Mouse (Mus musculus): ENCODE data around the gene Pcp2. TPM values are rescaled to one million over a fixed set of nuclear protein-coding genes. Genes with fewer than 3 reads are reported as not detected.

The Pcp2 gene
- under 1 TPM in 1 of 2 experiments, not detected in 1; 0.92 TPM for total RNA-seq (2021)
- long read RNA-seq, partial matches to known transcripts = 0 of 2 reads
- long read RNA-seq, other reads (novel, unspliced or antisense) = 1 of 2 reads

- DNase-seq (ENCODE audit: low spot score in 2 of 2) = no peak
Observed at GRCm38 (mm10) chr8:3625445-3625844, at the start of gene Pcp2. TSS of gene Pcp2 (minus strand) at chr8:3625545.

DNA sequence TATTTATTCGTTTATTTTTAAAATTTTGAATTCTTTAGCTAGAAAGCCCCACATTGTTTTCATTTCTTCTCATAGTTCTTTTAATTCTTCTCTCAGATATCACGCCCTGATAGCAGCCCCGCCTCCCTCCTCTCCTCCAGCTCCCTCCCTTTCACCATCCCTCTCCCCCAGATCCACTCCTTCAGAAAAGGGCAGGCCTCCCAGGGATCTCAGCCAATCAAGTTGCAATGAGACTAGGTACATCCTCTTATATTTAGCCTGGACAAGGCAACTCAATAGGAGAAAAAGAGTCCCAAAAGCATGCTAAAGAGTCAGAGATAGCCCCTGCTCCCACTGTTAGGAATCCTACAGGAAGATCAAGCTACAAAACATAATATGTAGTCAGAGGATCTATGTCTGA is 49.3 kb upstream of the Pcp2 start:
- DNase-seq (ENCODE audit: low spot score in 2 of 2) = no peak

DNA sequence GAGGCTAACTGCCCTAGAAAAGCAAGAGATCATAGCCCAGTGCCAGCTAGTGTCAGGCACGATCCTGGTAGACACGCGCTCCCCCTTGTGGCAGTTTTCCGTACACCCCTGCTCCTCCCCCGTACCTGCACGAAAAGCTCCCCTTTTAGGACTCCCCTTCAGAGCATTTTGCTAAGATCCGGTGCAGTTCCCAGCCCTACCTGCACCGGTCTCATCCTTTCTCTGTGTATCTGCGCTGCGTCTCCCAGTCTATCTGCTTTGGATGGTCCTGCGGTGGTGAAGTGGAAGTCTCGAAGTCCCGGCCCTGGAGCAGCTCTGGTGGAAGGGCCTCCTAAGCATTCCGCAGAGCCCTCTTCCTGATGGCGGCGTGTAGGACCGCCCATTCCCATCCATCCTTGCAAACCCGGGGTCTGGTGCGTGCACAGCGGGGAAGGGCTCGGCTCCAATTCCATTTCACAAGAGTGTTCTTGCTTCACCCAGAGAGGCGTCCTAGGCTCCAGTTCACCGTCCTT is 46.7 kb upstream of the Pcp2 start, which contains the start of gene Fcor:
Gene Fcor (minus strand): TSS at position 383 of the 512 bp plus-strand sequence.
- DNase-seq (ENCODE audit: low spot score in 2 of 2) = peak; percentile 86 to 96

- no peak for DNase-seq (ENCODE audit: low spot score in 2 of 2)
Observed at GRCm38 (mm10) chr8:3670388-3670787, 45.0 kb upstream of the Pcp2 start.

- DNase-seq (ENCODE audit: low spot score in 2 of 2) = no peak
Observed at GRCm38 (mm10) chr8:3665507-3665906, 40.2 kb upstream of the Pcp2 start, which contains the start of gene Mcemp1. TSS of gene Mcemp1 (plus strand) at chr8:3665754.

DNA sequence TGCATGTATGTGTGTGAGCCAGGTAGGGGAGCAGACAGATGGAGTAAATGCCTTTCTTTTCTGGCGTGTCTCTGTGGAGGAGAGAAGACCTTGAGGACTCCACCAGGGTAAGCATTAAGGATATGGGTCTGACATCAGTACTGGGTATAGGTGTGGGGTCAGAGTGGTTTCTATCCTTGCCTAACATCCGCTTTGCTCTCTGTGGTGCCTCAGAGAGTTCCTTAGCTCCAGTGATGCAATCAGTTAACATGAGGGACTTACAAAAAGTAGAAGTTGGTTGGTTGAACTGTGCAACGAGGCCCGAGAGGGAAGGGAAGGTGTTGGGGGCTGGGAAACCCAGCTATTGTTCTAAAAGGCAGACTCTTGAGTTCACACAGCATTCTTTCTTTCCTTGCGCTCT is 39.1 kb upstream of the Pcp2 start:
- DNase-seq (ENCODE audit: low spot score in 2 of 2) = no peak

- DNase-seq (ENCODE audit: low spot score in 2 of 2) = no peak
Observed at GRCm38 (mm10) chr8:3660889-3661288, 35.5 kb upstream of the Pcp2 start.

GRCm38 (mm10) chr8:3656725-3657381 is 31.5 kb upstream of the Pcp2 start:
- DNase-seq (ENCODE audit: low spot score in 2 of 2) = peak in 1 of 2 experiments; percentile 21

GRCm38 (mm10) chr8:3655526-3655925 is 30.2 kb upstream of the Pcp2 start, which contains the start of gene Retn:
TSS of gene Retn (plus strand) at chr8:3655770.
- DNase-seq (ENCODE audit: low spot score in 2 of 2) = no peak

GRCm38 (mm10) chr8:3654726-3655508 is 29.6 kb upstream of the Pcp2 start:
- no peak for DNase-seq (ENCODE audit: low spot score in 2 of 2)

DNA sequence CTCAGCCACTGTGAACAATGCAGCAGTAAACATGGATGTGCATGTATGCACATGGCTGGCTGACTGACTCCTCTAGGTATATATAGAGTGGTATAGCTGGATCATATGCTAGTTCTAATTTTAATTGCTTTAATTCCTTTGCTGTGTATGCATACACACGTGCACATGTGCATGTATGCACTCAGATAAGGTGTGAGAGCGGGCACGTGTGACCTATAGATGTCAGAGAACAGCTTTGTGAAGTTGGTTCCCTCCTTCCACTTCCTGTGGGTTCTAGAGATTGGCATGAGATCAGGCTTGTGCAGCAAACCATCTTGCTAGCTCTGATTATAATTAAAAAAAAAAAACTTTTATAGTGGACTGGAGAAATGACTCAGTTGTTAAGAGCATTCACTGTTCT is 27.5 kb upstream of the Pcp2 start:
- no peak for DNase-seq (ENCODE audit: low spot score in 2 of 2)

DNA sequence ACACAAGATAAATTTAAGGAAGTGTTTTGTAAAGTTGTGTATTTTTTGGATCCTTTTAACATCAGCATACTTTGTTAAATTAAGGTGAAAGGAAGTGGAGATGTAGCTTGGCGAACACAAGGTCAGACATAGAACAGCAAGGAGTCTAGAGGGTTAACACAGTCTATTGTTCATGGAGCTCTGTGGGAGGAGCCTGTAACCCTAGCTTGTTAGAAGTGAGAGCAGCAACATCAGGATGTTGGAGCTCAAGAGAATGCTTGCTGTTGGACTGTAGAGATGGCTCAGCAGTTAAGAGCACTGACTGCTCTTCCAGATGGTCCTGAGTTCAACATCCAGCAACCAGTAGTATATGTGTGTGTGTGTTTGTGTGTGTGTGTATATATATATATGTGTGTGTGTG is 23.6 kb upstream of the Pcp2 start:
- no peak for DNase-seq (ENCODE audit: low spot score in 2 of 2)

GRCm38 (mm10) chr8:3648268-3648667 is 22.9 kb upstream of the Pcp2 start:
- DNase-seq (ENCODE audit: low spot score in 2 of 2) = no peak

DNA sequence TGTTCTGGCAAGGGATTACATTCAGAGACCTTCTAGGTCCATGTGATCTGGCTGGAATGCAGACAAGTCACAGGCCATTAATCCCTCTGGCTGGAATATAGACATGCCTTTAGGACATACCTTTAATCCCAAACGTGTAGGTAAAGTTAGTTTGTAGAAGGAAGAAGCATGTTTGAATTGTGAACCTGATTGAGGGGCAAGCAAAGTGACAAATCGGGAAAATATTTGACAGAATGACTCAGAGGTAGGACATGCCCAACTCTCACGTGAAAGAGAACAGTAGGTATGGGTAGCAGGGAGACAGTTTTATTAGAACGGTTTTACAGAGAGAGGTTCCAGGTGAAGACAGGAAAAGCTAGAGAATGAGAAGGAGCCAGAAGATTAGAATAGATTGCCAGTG is 22.2 kb upstream of the Pcp2 start:
- no peak for DNase-seq (ENCODE audit: low spot score in 2 of 2)

DNA sequence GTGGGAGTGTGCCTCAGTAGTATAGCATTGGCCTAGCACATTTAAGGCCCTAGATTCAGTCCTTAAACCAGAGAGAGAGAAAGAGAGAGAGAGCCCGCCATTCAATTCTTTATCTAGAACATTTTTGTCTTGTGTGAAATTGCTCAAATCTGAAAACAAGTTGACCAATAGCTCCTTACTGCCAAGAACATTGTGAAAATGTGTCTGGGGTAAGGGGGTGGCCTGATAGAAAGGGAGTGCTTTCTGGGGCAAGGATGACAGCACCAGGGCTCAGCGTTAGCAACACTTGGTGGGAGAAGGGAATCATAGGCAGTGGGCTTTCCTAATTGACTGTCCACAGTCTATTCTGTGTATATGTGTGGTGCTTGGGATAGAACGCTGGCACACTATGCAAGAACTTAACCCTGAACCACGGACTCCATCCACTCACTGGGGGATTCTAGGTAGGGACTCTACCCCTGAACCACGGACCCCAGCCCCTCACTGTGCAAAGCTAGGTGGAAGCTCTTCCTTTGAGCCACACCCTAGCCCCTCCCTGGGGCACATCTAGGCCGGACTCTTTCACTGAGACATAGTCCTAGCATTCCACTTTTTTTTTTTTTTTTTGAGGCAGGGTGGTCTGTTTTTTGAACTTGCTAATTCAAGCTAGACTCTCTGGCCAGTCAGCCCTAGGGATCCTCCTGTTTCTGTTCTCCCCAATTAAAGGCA is 21.6 kb upstream of the Pcp2 start:
- no peak for DNase-seq (ENCODE audit: low spot score in 2 of 2)

GRCm38 (mm10) chr8:3645804-3646203 is 20.5 kb upstream of the Pcp2 start:
- peak in 1 of 2 experiments; percentile 27 for DNase-seq (ENCODE audit: low spot score in 2 of 2)

DNA sequence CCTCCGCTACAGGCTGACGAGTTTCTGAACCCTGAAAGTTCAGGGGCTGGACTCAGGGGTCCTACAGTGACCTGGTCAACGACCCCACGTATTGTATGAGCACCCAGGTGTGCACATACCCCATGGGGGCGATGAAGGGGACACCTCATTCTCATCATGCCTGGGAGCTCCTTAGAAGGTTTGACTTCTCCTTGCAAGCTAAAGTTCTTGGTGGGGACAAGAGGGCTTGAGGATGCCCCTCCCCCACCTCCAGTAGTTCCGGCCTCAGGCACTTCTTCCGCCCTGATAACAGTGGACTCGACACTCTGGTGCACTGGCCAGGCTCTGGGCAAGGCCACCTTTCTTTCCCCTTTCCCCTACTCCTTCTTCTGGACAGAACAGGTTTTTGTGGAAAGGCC is 6.1 kb upstream of the Pcp2 start:
- DNase-seq (ENCODE audit: low spot score in 2 of 2) = no peak

DNA sequence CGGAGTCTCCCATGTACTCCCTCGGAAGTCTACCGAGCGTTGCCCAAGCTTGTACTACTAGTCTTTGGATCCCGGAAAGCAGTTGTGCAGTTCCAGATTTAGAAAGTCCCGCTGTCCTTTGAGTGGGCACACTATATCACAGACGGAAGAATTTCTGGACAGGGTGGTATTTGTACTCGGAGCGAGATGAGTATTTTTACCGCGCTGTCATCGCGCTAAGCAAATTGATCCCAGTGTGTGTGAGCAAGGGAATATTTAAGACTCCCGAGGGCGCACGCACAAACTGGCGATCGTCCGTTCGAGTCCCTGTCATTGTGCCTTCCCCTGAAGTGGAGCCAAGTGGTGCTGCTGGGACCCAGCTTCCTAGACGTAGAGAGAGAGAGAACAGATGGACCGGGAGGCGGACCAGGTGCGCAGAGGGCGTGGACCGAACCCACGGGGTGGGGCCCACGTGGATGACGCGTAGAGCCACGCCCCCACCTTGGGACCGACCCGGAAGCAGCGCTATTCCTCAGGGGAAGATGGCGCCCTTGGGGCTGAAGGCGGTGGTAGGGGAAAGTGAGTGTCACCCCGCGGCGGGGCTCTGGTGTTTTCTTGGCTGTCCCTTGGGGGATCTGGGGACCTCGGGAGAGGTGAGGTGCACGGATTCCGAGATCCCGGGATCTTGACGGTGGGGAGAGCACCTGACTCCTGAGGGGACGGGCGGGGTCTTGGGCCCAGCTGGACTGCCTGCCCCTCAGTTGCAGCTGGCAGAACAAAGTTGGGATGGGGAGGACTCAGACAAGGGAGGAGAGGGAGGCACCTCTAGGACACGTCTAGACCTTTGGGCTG is 5.5 kb upstream of the Pcp2 start, which contains the start of gene Stxbp2:
Gene Stxbp2 (plus strand): TSS at position 309 of the 831 bp plus-strand sequence.
- peak; percentile 67 to 77 for DNase-seq (ENCODE audit: low spot score in 2 of 2)

- peak in 1 of 2 experiments; percentile 53 for DNase-seq (ENCODE audit: low spot score in 2 of 2)
Observed at GRCm38 (mm10) chr8:3628014-3628413, 2.7 kb upstream of the Pcp2 start.

DNA sequence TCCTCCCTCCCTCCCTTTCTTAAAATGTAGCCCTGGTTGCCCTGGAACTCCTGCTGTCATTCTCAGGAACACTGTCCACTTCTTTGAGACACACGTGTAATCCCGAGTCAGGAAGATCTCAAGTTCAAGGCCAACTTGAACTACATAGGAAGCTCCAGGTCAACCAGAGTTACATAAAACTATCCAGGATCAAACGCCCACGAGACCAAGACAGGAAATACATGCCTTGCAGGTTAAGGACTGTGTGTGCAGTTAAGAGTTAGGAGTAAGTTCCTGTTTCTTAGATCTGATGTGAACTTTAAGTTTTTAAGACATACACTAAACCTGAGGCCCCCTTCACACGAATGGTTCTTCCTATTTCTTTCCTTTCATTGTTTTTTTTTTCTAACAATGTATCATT is 1.6 kb upstream of the Pcp2 start:
- DNase-seq (ENCODE audit: low spot score in 2 of 2) = no peak
